20 mouse cellular contexts compared by ENCODE assay signal in the genomic region with DNA sequence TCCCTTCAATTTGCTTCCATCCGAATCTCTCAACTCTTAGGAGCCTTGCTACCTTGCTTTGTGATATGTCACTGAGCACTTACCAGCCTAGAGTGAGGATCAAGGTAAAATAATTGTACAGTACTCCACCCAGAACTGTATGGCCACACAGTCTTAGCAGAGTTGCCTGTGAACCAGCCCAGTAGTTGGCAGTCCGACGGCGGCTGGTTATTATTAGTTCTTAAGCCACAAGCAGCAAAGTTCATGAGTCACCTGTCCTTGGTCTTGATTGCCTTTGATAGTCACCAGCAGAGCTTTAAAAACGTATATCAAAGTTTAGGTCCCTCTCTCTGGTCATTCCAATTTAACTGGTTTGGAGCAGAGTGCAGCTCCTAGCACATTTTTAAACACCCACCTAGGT.
"Had no signal": no experiment of that assay in that cellular context is flagged by ENCODE, and none has a peak within 500 bp of the region (broad histone marks: within the 10 kb centered on the region; RNA-seq: fewer than 3 reads in every experiment).

No protein-coding gene starts in this region.

- H3K27me3 ChIP-seq: liver, embryonic 12.5 days; liver, embryonic 15.5 days; lung, embryonic 15.5 days; megakaryocyte, embryonic 14.5 days; stomach, embryonic 15.5 days had no signal

- H3K36me3 ChIP-seq: limb, embryonic 10.5 days; limb, embryonic 13.5 days; liver, embryonic 12.5 days; liver, embryonic 15.5 days; lung, embryonic 15.5 days; midbrain, embryonic 10.5 days; stomach, embryonic 15.5 days had no signal

- H3K9ac ChIP-seq: limb, embryonic 13.5 days; liver, embryonic 12.5 days; liver, embryonic 15.5 days; lung, embryonic 15.5 days; stomach, embryonic 15.5 days had no signal

- H3K4me1 ChIP-seq: liver, embryonic 12.5 days; liver, embryonic 15.5 days; lung, embryonic 15.5 days; megakaryocyte, embryonic 14.5 days; stomach, embryonic 15.5 days had no signal

- H3K4me2 ChIP-seq: limb, embryonic 13.5 days; liver, embryonic 12.5 days; liver, embryonic 15.5 days; lung, embryonic 15.5 days; stomach, embryonic 15.5 days had no signal

- DNase-seq: kidney, postnatal 25 days; layer of hippocampus, adult 9-11 months; liver; lung, adult 18-20 months; lung, postnatal 10 days; lung, postnatal 36 days; midbrain, embryonic 14.5 days; right cerebral cortex, postnatal 25 days; spleen, adult 18-20 months; thymus, postnatal 25 days had no signal

- H3K4me3 ChIP-seq: layer of hippocampus, adult 2 months; limb, embryonic 10.5 days; limb, embryonic 13.5 days; liver, embryonic 12.5 days; liver, embryonic 15.5 days; lung, embryonic 15.5 days; megakaryocyte, embryonic 14.5 days; midbrain, embryonic 10.5 days; stomach, embryonic 15.5 days had no signal

- H3K27ac ChIP-seq: kidney, postnatal 0 days; layer of hippocampus, adult 2 months; limb, embryonic 10.5 days; limb, embryonic 13.5 days; liver, embryonic 12.5 days; liver, embryonic 15.5 days; lung, embryonic 15.5 days; midbrain, embryonic 10.5 days; stomach, embryonic 15.5 days had no signal

- H3K9me3 ChIP-seq: limb, embryonic 10.5 days; limb, embryonic 13.5 days; liver, embryonic 12.5 days; liver, embryonic 15.5 days; lung, embryonic 15.5 days; megakaryocyte, embryonic 14.5 days; midbrain, embryonic 10.5 days; stomach, embryonic 15.5 days had no signal

- ATAC-seq: liver, embryonic 12.5 days had no signal
